Mouse (Mus musculus): ENCODE measurements around the gene Rgs6.

- TF ChIP-seq CTCF (IDR thresholded peaks at IDR 0.05; ENCODE audit: low read depth, low read length) (no peak), POLR2A (IDR thresholded peaks at IDR 0.05; ENCODE audit: extremely low read depth, insufficient read depth, low read length) (no peak)
These were observed 322.8 kb downstream of the Rgs6 start for GRCm38 (mm10) chr12:82910846-82911245.
